7 mouse cellular contexts compared by ENCODE assay signal in genomic region chr17:35232043-35232442, GRCm38 (mm10). TPM values are rescaled to one million over a fixed set of nuclear protein-coding genes. Genes with fewer than 3 reads are reported as not detected.
A peak's percentile ranks its signal among the peaks of the same experiment; 100 is the strongest.
DNase-seq lines count a peak whose midpoint lies in the region; ATAC-seq lines count a peak whose summit lies in the region.

No protein-coding gene starts in this region.

- intact Hi-C loops in left cerebral cortex, postnatal 4 days (cut with DNase I) = loop anchor here (5.0 kb wide), 1 partner anchor 65 kb away; no protein-coding TSS in a partner anchor

- peak; percentile 83 for DNase-seq in R1 (ENCODE audit: low read depth, low spot score)
- DNase-seq in cerebellum, adult 8-10 months = peak; percentile 82
- peak; percentile 63 to 69 for DNase-seq in gastrocnemius, adult 8-10 months (ENCODE audit: low spot score in 2 of 2)
- DNase-seq in induced T-regulatory cell, adult 2 months (ENCODE audit: low read depth) = peak; percentile 94
- DNase-seq in left cerebral cortex, postnatal 4 days = peak; percentile 87
- DNase-seq in midbrain, embryonic 11.5 days (ENCODE audit: low spot score, missing footprints) = peak; percentile 99
- DNase-seq in spleen, adult 18-20 months = peak; percentile 76 to 91

- H3K4me1 ChIP-seq in midbrain, embryonic 11.5 days (ENCODE audit: control insufficient read depth, insufficient read depth, low read length) = peaks cover 9% of the 10 kb centered on the region; the same call in 1 of the 2 replicates

- peaks cover 6% of the 10 kb centered on the region for H3K36me3 ChIP-seq in midbrain, embryonic 11.5 days (ENCODE audit: control insufficient read depth, insufficient read depth, low read length)

- no peak overlapping the region for H3K4me3 ChIP-seq in midbrain, embryonic 11.5 days (ENCODE audit: low read depth, low read length)

- WGBS in midbrain, embryonic 11.5 days = 13% methylated on average over 12 of the region's 12 CpGs

- no peaks in the 10 kb centered on the region for H3K9me3 ChIP-seq in midbrain, embryonic 11.5 days (ENCODE audit: control insufficient read depth, low read length)

- no peak for ATAC-seq in midbrain, embryonic 11.5 days (ENCODE audit: low FRiP score)

- H3K4me2 ChIP-seq in midbrain, embryonic 11.5 days = no peak overlapping the region

- no peaks in the 10 kb centered on the region for H3K27me3 ChIP-seq in midbrain, embryonic 11.5 days (ENCODE audit: control insufficient read depth, insufficient read depth, low read length)

- H3K27ac ChIP-seq in midbrain, embryonic 11.5 days (ENCODE audit: low read depth, low read length) = no peak overlapping the region

- no peak overlapping the region for H3K9ac ChIP-seq in midbrain, embryonic 11.5 days (ENCODE audit: low read length)

RNA-seq across cellular contexts. Expression of gene Atp6v1g2, which starts 1.4 kb away (rescaled TPM):
- total RNA-seq in gastrocnemius, adult 8-10 months (2022) = 1 to 10 TPM; 1.3 to 2.3 (median 1.9) TPM
- total RNA-seq in left cerebral cortex, postnatal 4 days (2021) = 100 to 1,000 TPM; 122 to 142 TPM
- 17.0 and 17.8 TPM in 2 replicates for polyA plus RNA-seq in midbrain, embryonic 11.5 days (2014; fragmentation: Nextera tagmentation; extraction: Ambion mirVana)

RNA-seq across cellular contexts. Expression of gene Nfkbil1, which starts 3.5 kb away (rescaled TPM):
- total RNA-seq in gastrocnemius, adult 8-10 months (2022) = 1 to 10 TPM; 6.3 to 8.6 (median 8.0) TPM
- total RNA-seq in left cerebral cortex, postnatal 4 days (2021) = 10 to 100 TPM; 14.7 to 14.8 TPM
- polyA plus RNA-seq in midbrain, embryonic 11.5 days (2014; fragmentation: Nextera tagmentation; extraction: Ambion mirVana) = 3.3 and 4.4 TPM in 2 replicates

RNA-seq across cellular contexts. Expression of gene Ddx39b, which starts 9.5 kb away (rescaled TPM):
- total RNA-seq in gastrocnemius, adult 8-10 months (2022) = 10 to 100 TPM; 77.1 to 93.9 (median 81.7) TPM
- total RNA-seq in left cerebral cortex, postnatal 4 days (2021) = 100 to 1,000 TPM; 324 to 337 TPM
- polyA plus RNA-seq in midbrain, embryonic 11.5 days (2014; fragmentation: Nextera tagmentation; extraction: Ambion mirVana) = 649 and 657 TPM in 2 replicates

RNA-seq across cellular contexts. Expression of gene Gm16181, which starts 11.4 kb away (rescaled TPM):
- total RNA-seq in gastrocnemius, adult 8-10 months (2022) = not detected
- not detected for total RNA-seq in left cerebral cortex, postnatal 4 days (2021)
- not detected in 2 replicates for polyA plus RNA-seq in midbrain, embryonic 11.5 days (2014; fragmentation: Nextera tagmentation; extraction: Ambion mirVana)

RNA-seq across cellular contexts. Expression of gene Lta, which starts 26.9 kb away (rescaled TPM):
- under 1 TPM; 0.53 to 0.76 (median 0.65) TPM for total RNA-seq in gastrocnemius, adult 8-10 months (2022)
- 1 to 10 TPM in 1 of 2 experiments, under 1 TPM in 1; 0.82 to 1.0 TPM for total RNA-seq in left cerebral cortex, postnatal 4 days (2021)
- not detected in 2 replicates for polyA plus RNA-seq in midbrain, embryonic 11.5 days (2014; fragmentation: Nextera tagmentation; extraction: Ambion mirVana)

Comparison
In these comparisons a context has a peak if more than half of its experiments do, and no peak if none do; other contexts are left out.
1. RNA of gene Atp6v1g2, which starts 1.4 kb away (total RNA-seq): 122 to 142 TPM in left cerebral cortex, postnatal 4 days; 1.3 to 2.3 TPM in gastrocnemius, adult 8-10 months; every median in the first group is over 10 times any median in the second.
2. Peak in every context shown above with its lines, with median percentiles within 50 percentile points of each other: DNase-seq.